Mouse (Mus musculus): ENCODE results near the gene Phrf1.

DNA sequence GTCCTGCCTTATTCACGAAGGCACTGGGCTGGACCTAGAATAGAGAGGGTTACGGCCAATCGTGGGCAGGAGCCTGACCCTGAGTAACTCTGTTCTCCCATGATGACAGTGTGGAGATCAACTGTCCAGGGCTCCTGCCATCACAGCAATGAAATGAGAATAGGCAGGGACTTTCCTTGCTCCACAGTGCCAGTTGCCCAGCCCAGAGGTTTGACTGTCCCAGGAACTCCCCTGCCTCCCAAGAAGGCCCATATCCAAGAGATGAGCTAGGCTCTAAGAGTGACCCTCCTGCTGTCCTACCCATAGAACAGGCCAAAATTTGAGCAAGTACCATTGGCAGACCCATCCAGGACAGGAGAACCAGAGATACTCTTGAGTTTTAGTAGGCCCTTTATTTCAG lies 39.9 kb upstream of the Phrf1 start:
- TF ChIP-seq POLR2A (IDR thresholded peaks at IDR 0.05; ENCODE audit: borderline replicate concordance, insufficient read depth, low read length) (no peak), CTCF (IDR thresholded peaks at IDR 0.05; ENCODE audit: borderline replicate concordance, insufficient read depth, low read depth, low read length) (no peak)

Data from cerebellum, adult 2 months (tissue).